Mouse (Mus musculus) ovary, adult 2 months (tissue): ENCODE measurements around the gene Tmem174. TPM values are rescaled to one million over a fixed set of nuclear protein-coding genes. Genes with fewer than 3 reads are reported as not detected.

Source experiments
- polyA plus RNA-seq: library from polyadenylated mRNA; depleted of rRNA; stranded (reverse); fragments of >200 nt; gene quantifications from 2 replicates; pipeline ENCODE4 v1.2.3, GENCODE M21; 2012; rRNA removed

Tmem174 gene
- polyA plus RNA-seq = 0.41 and 0.47 TPM in 2 replicates

DNA sequence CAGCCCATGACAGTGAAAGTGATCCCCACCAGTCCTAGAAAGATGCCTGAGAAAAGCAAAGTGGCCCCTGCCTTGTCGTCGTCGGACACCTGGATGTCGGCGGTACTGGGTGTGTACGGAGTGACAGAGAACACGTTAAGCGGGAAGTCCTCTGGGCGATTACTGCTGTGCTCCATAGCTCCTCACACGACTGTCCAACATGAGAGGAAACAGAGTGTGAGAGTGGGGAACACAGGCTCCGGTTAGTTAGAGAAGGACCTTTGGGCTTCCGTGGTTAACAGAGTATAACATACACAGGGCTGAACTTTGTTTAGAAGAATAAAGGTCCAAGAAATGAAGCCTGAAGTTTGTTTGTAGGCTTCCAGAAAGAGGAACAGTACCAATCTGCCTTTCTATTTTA lies at the start of gene Tmem174:
Gene Tmem174 (minus strand): TSS at position 266 of the 400 bp plus-strand sequence.

Other genes starting within 250 kb of the Tmem174 start
- gene Gm10320, start 145.4 kb downstream of the Tmem174 start, polyA plus RNA-seq = 0.86 and 1.2 TPM in 2 replicates
- gene Tmem171, start 57.4 kb upstream of the Tmem174 start, polyA plus RNA-seq = 15.7 and 20.1 TPM in 2 replicates
- 7.0 and 10.3 TPM in 2 replicates for gene Fcho2, start 178.0 kb upstream of the Tmem174 start, polyA plus RNA-seq